Mouse (Mus musculus): Measurements from ENCODE around the gene Zyx. TPM values are rescaled to one million over a fixed set of nuclear protein-coding genes. Genes with fewer than 3 reads are reported as not detected.

The Zyx gene
- polyA plus RNA-seq, 1 experiment = 98.6 TPM

GRCm38 (mm10) chr6:42385635-42386034 lies 36.2 kb downstream of the Zyx start:
- H3K4me1 ChIP-seq (ENCODE audit: control insufficient read depth, insufficient read depth, low read length) = peaks cover 2% of the 10 kb centered on the region; the same call in 1 of the 2 replicates
- H3K4me3 ChIP-seq (ENCODE audit: insufficient read depth, low read length) = no peak overlapping the region
- TF ChIP-seq POLR2A (IDR thresholded peaks at IDR 0.05; ENCODE audit: borderline replicate concordance, low read depth, low read length) = no peak
- TF ChIP-seq CTCF (IDR thresholded peaks at IDR 0.05; ENCODE audit: low read depth, low read length) = no peak

GRCm38 (mm10) chr6:42391796-42392330 lies 42.4 kb downstream of the Zyx start:
- Histone ChIP-seq H3K4me3 (ENCODE audit: insufficient read depth, low read length) (no peak overlapping the region), H3K27ac (ENCODE audit: insufficient read depth, low read depth, low read length) (no peak overlapping the region), H3K4me1 (ENCODE audit: control insufficient read depth, insufficient read depth, low read length) (peaks cover 13% of the 10 kb centered on the region)
- TF ChIP-seq CTCF (IDR thresholded peaks at IDR 0.05; ENCODE audit: low read depth, low read length) (no peak), POLR2A (IDR thresholded peaks at IDR 0.05; ENCODE audit: borderline replicate concordance, low read depth, low read length) (no peak)

More at GRCm38 (mm10) chr6:42385635-42386034, 36.2 kb downstream of the Zyx start:
- H3K27ac ChIP-seq (ENCODE audit: insufficient read depth, low read depth, low read length) = no peak overlapping the region

- Histone ChIP-seq H3K4me3 (ENCODE audit: insufficient read depth, low read length) (no peak overlapping the region), H3K4me1 (ENCODE audit: control insufficient read depth, insufficient read depth, low read length) (peaks cover 15% of the 10 kb centered on the region), H3K27ac (ENCODE audit: insufficient read depth, low read depth, low read length) (no peak overlapping the region)
- TF ChIP-seq CTCF (IDR thresholded peaks at IDR 0.05; ENCODE audit: low read depth, low read length) = no peak
- TF ChIP-seq POLR2A (IDR thresholded peaks at IDR 0.05; ENCODE audit: borderline replicate concordance, low read depth, low read length) = no peak
These were observed 46.8 kb downstream of the Zyx start for GRCm38 (mm10) chr6:42395960-42396809.

- Histone ChIP-seq H3K27ac (ENCODE audit: insufficient read depth, low read depth, low read length) (no peak overlapping the region), H3K4me1 (ENCODE audit: control insufficient read depth, insufficient read depth, low read length) (peaks cover 13% of the 10 kb centered on the region), H3K4me3 (ENCODE audit: insufficient read depth, low read length) (no peak overlapping the region)
- TF ChIP-seq POLR2A (IDR thresholded peaks at IDR 0.05; ENCODE audit: borderline replicate concordance, low read depth, low read length) (no peak), CTCF (IDR thresholded peaks at IDR 0.05; ENCODE audit: low read depth, low read length) (no peak)
These were observed 47.7 kb downstream of the Zyx start for GRCm38 (mm10) chr6:42397041-42397657.

- no peak overlapping the region for H3K4me3 ChIP-seq (ENCODE audit: insufficient read depth, low read length)
- H3K4me1 ChIP-seq (ENCODE audit: control insufficient read depth, insufficient read depth, low read length) = peaks cover 13% of the 10 kb centered on the region
- no peak overlapping the region for H3K27ac ChIP-seq (ENCODE audit: insufficient read depth, low read depth, low read length)
- TF ChIP-seq POLR2A (IDR thresholded peaks at IDR 0.05; ENCODE audit: borderline replicate concordance, low read depth, low read length) = no peak
- TF ChIP-seq CTCF (IDR thresholded peaks at IDR 0.05; ENCODE audit: low read depth, low read length) = no peak
These were observed 48.9 kb downstream of the Zyx start for GRCm38 (mm10) chr6:42398285-42398684.

GRCm38 (mm10) chr6:42398998-42399397 lies 49.6 kb downstream of the Zyx start:
- H3K4me3 ChIP-seq (ENCODE audit: insufficient read depth, low read length) = no peak overlapping the region
- TF ChIP-seq CTCF (IDR thresholded peaks at IDR 0.05; ENCODE audit: low read depth, low read length) (no peak), POLR2A (IDR thresholded peaks at IDR 0.05; ENCODE audit: borderline replicate concordance, low read depth, low read length) (no peak)
- no peak overlapping the region for H3K27ac ChIP-seq (ENCODE audit: insufficient read depth, low read depth, low read length)
- H3K4me1 ChIP-seq (ENCODE audit: control insufficient read depth, insufficient read depth, low read length) = peaks cover 13% of the 10 kb centered on the region

- Histone ChIP-seq H3K4me3 (ENCODE audit: insufficient read depth, low read length) (no peak within 1 kb of the TSS), H3K4me1 (ENCODE audit: control insufficient read depth, insufficient read depth, low read length) (peaks cover 13% of the 10 kb centered on the region), H3K27ac (ENCODE audit: insufficient read depth, low read depth, low read length) (no peak within 1 kb of the TSS)
- no peak for TF ChIP-seq CTCF (IDR thresholded peaks at IDR 0.05; ENCODE audit: low read depth, low read length)
- no peak for TF ChIP-seq POLR2A (IDR thresholded peaks at IDR 0.05; ENCODE audit: borderline replicate concordance, low read depth, low read length)
These were observed 50.5 kb downstream of the Zyx start, which contains the start of gene Tas2r143 for GRCm38 (mm10) chr6:42399938-42400337. TSS of gene Tas2r143 (plus strand) at chr6:42400238.

GRCm38 (mm10) chr6:42405134-42405533 lies 55.7 kb downstream of the Zyx start, which contains the start of gene Tas2r135:
TSS of gene Tas2r135 (plus strand) at chr6:42405434.
- Histone ChIP-seq H3K4me3 (ENCODE audit: insufficient read depth, low read length) (no peak within 1 kb of the TSS), H3K4me1 (ENCODE audit: control insufficient read depth, insufficient read depth, low read length) (no peaks in the 10 kb centered on the region), H3K27ac (ENCODE audit: insufficient read depth, low read depth, low read length) (no peak within 1 kb of the TSS)
- TF ChIP-seq CTCF (IDR thresholded peaks at IDR 0.05; ENCODE audit: low read depth, low read length) = no peak
- TF ChIP-seq POLR2A (IDR thresholded peaks at IDR 0.05; ENCODE audit: borderline replicate concordance, low read depth, low read length) = no peak

Other genes with a start within 250 kb of the Zyx start
- gene Tas2r139, start 208.7 kb upstream of the Zyx start, polyA plus RNA-seq (2012; ENCODE audit: insufficient read depth, insufficient read length, missing spikeins) = not detected in 2 replicates
- gene Tas2r144, start 134.3 kb upstream of the Zyx start, polyA plus RNA-seq (2012; ENCODE audit: insufficient read depth, insufficient read length, missing spikeins) = not detected in 2 replicates
- 18.6 and 27.3 TPM in 2 replicates for gene Gstk1, start 103.7 kb upstream of the Zyx start, polyA plus RNA-seq (2012; ENCODE audit: insufficient read depth, insufficient read length, missing spikeins)
- not detected in 2 replicates for gene Tmem139, start 87.7 kb upstream of the Zyx start, polyA plus RNA-seq (2012; ENCODE audit: insufficient read depth, insufficient read length, missing spikeins)
- gene Casp2, start 84.6 kb upstream of the Zyx start, polyA plus RNA-seq (2012; ENCODE audit: insufficient read depth, insufficient read length, missing spikeins) = 37.0 and 37.5 TPM in 2 replicates
- gene Clcn1, start 62.9 kb upstream of the Zyx start, polyA plus RNA-seq (2012; ENCODE audit: insufficient read depth, insufficient read length, missing spikeins) = 0.36 TPM in 1 of 2 replicates, not detected in the other
- gene Fam131b, start 25.0 kb upstream of the Zyx start, polyA plus RNA-seq (2012; ENCODE audit: insufficient read depth, insufficient read length, missing spikeins) = not detected in 2 replicates
- gene Epha1, start 23.6 kb downstream of the Zyx start, polyA plus RNA-seq (2012; ENCODE audit: insufficient read depth, insufficient read length, missing spikeins) = not detected in 2 replicates
- not detected in 2 replicates for gene Tas2r143, start 50.6 kb downstream of the Zyx start, polyA plus RNA-seq (2012; ENCODE audit: insufficient read depth, insufficient read length, missing spikeins)
- gene Tas2r135, start 55.8 kb downstream of the Zyx start, polyA plus RNA-seq (2012; ENCODE audit: insufficient read depth, insufficient read length, missing spikeins) = not detected in 2 replicates
- gene Tas2r126, start 84.9 kb downstream of the Zyx start, polyA plus RNA-seq (2012; ENCODE audit: insufficient read depth, insufficient read length, missing spikeins) = not detected in 2 replicates
- gene Olfr458, start 115.6 kb downstream of the Zyx start, polyA plus RNA-seq (2012; ENCODE audit: insufficient read depth, insufficient read length, missing spikeins) = not detected in 2 replicates
- gene Olfr457, start 126.7 kb downstream of the Zyx start, polyA plus RNA-seq (2012; ENCODE audit: insufficient read depth, insufficient read length, missing spikeins) = not detected in 2 replicates
- not detected in 2 replicates for gene Olfr456, start 137.6 kb downstream of the Zyx start, polyA plus RNA-seq (2012; ENCODE audit: insufficient read depth, insufficient read length, missing spikeins)
- gene Olfr455, start 198.0 kb downstream of the Zyx start, polyA plus RNA-seq (2012; ENCODE audit: insufficient read depth, insufficient read length, missing spikeins) = not detected in 2 replicates
- gene Tcaf3, start 248.1 kb downstream of the Zyx start, polyA plus RNA-seq (2012; ENCODE audit: insufficient read depth, insufficient read length, missing spikeins) = not detected in 2 replicates